Mouse (Mus musculus) kidney, postnatal 36 days (tissue): Measurements from ENCODE around the gene Agl.

ENCODE experiments used
- DNase-seq, 2 experiments: peaks; one replicate each; pipeline ENCODE4 v3.0.0; 2021 to 2022; ENCODE audit warnings: mixed read lengths in 2 of 2

Agl gene

GRCm38 (mm10) chr3:116740963-116741362, 67.0 kb downstream of the Agl start:
- DNase-seq = no peak

- no peak for DNase-seq
Measured at GRCm38 (mm10) chr3:116740106-116740505, 67.9 kb downstream of the Agl start.

- peak in 1 of 2 experiments; percentile 14 for DNase-seq
Measured at GRCm38 (mm10) chr3:116737326-116737731, 70.6 kb downstream of the Agl start.

- no peak for DNase-seq
Measured at GRCm38 (mm10) chr3:116729483-116730174, 78.3 kb downstream of the Agl start.

- no peak for DNase-seq
Measured at GRCm38 (mm10) chr3:116726807-116727206, 81.2 kb downstream of the Agl start.

GRCm38 (mm10) chr3:116723496-116724481, 84.2 kb downstream of the Agl start:
- DNase-seq = no peak

- DNase-seq = peak in 1 of 2 experiments; percentile 16
Measured at GRCm38 (mm10) chr3:116722980-116723379, 85.0 kb downstream of the Agl start.

GRCm38 (mm10) chr3:116718951-116719350, 89.0 kb downstream of the Agl start:
- no peak for DNase-seq

GRCm38 (mm10) chr3:116713031-116713430, 94.9 kb downstream of the Agl start:
- peak; percentile 30 to 36 for DNase-seq

GRCm38 (mm10) chr3:116712436-116712881, 95.5 kb downstream of the Agl start, which contains the start of gene Slc35a3:
TSS of gene Slc35a3 (minus strand) at chr3:116712831.
- peak; percentile 77 to 78 for DNase-seq

- DNase-seq = peak; percentile 68 to 88
Measured at GRCm38 (mm10) chr3:116711624-116712435, 96.1 kb downstream of the Agl start.

- DNase-seq = no peak
Measured at GRCm38 (mm10) chr3:116710941-116711340, 97.0 kb downstream of the Agl start.

GRCm38 (mm10) chr3:116705637-116706204, 102.2 kb downstream of the Agl start:
- DNase-seq = no peak

- DNase-seq = peak; percentile 28 to 42
Measured at GRCm38 (mm10) chr3:116703835-116704234, 104.1 kb downstream of the Agl start.

- no peak for DNase-seq
Measured at GRCm38 (mm10) chr3:116702647-116703272, 105.2 kb downstream of the Agl start.

GRCm38 (mm10) chr3:116701601-116702000, 106.4 kb downstream of the Agl start:
- DNase-seq = no peak

- peak in 1 of 2 experiments; percentile 20 for DNase-seq
Measured at GRCm38 (mm10) chr3:116698786-116699185, 109.2 kb downstream of the Agl start.

- no peak for DNase-seq
Measured at GRCm38 (mm10) chr3:116695666-116695985, 112.3 kb downstream of the Agl start.

- no peak for DNase-seq
Measured at GRCm38 (mm10) chr3:116694955-116695665, 112.9 kb downstream of the Agl start.

- DNase-seq = no peak
Measured at GRCm38 (mm10) chr3:116694312-116694711, 113.7 kb downstream of the Agl start.
